Mouse (Mus musculus): ENCODE data around the gene Tbpl1.

- no peak for TF ChIP-seq CTCF (IDR thresholded peaks at IDR 0.05; ENCODE audit: insufficient read depth, low read length)
- TF ChIP-seq POLR2A (IDR thresholded peaks at IDR 0.05; ENCODE audit: borderline replicate concordance, extremely low read depth, low read depth, low read length), result no peak
Measured at GRCm38 (mm10) chr10:22675848-22676630, 55.7 kb downstream of the Tbpl1 start.
